Comparison of ENCODE assay signal across 18 mouse cellular contexts in the genomic region with DNA sequence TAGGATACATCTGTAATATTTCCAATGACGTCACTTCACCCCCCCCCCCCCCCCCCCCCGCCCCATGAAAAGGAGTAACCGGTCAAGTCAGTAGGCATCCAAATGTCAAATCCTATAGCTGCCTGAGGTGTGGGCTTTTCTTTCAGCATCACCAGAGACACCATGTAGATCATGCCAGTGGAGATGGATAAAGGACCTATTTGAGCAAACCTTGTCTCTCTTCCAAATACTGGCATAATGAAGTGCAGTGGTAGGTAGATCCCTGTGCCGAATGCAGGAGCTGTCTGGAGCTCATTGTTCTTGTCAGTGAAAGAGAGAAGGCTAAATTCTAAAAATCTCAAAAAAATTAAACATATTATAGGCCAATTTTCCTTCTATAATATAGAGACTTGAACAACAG.
"Had no signal": no experiment of that assay in that cellular context is flagged by ENCODE, and none has a peak within 500 bp of the region (broad histone marks: within the 10 kb centered on the region; RNA-seq: fewer than 3 reads in every experiment).

No protein-coding gene starts in this region.

- H3K27ac ChIP-seq: midbrain, embryonic 10.5 days; midbrain, embryonic 13.5 days; midbrain, embryonic 15.5 days; neural tube, embryonic 13.5 days; neural tube, embryonic 15.5 days had no signal

- ATAC-seq: lung, postnatal 0 days; midbrain, embryonic 13.5 days; midbrain, embryonic 15.5 days had no signal

- DNase-seq: lung, adult 18-20 months; lung, embryonic 14.5 days; lung, postnatal 4 days; retina, postnatal 1 day; right cerebral cortex, adult 18-20 months; right cerebral cortex, postnatal 25 days; right cerebral cortex, postnatal 4 days; spleen, adult 18-20 months; thymus, adult 18-20 months; thymus, postnatal 14 days; thymus, postnatal 36 days had no signal

- H3K27me3 ChIP-seq: midbrain, embryonic 15.5 days; neural tube, embryonic 13.5 days; neural tube, embryonic 15.5 days had no signal

- H3K4me1 ChIP-seq: neural tube, embryonic 15.5 days had no signal

- H3K36me3 ChIP-seq: midbrain, embryonic 15.5 days; neural tube, embryonic 13.5 days; neural tube, embryonic 15.5 days had no signal

- H3K4me3 ChIP-seq: midbrain, embryonic 10.5 days; midbrain, embryonic 13.5 days; midbrain, embryonic 15.5 days; myocyte; neural tube, embryonic 13.5 days; neural tube, embryonic 15.5 days had no signal

- H3K9me3 ChIP-seq: midbrain, embryonic 10.5 days; midbrain, embryonic 13.5 days; midbrain, embryonic 15.5 days; neural tube, embryonic 13.5 days; neural tube, embryonic 15.5 days had no signal

- H3K9ac ChIP-seq: lung, embryonic 14.5 days; midbrain, embryonic 13.5 days; midbrain, embryonic 15.5 days; neural tube, embryonic 13.5 days; neural tube, embryonic 15.5 days had no signal

- H3K4me2 ChIP-seq: lung, embryonic 14.5 days; midbrain, embryonic 13.5 days; midbrain, embryonic 15.5 days; neural tube, embryonic 13.5 days; neural tube, embryonic 15.5 days had no signal
